Mouse (Mus musculus): ENCODE measurements around the gene Rassf1. TPM values are rescaled to one million over a fixed set of nuclear protein-coding genes. Genes with fewer than 3 reads are reported as not detected.
A peak's percentile ranks its signal among the peaks of the same experiment; 100 is the strongest.

Gene Rassf1
- polyA plus RNA-seq, 1 experiment from 2014 or later: 52.5 TPM

GRCm38 (mm10) chr9:107520331-107520730, 31.0 kb upstream of the Rassf1 start:
- no peak overlapping the region for H3K9ac ChIP-seq (ENCODE audit: low read depth, low read length)
- H3K4me2 ChIP-seq (ENCODE audit: low read depth, low read length): no peak overlapping the region
- ATAC-seq: no peak
- H3K4me1 ChIP-seq (ENCODE audit: control insufficient read depth, insufficient read depth, low read length): peaks cover 24% of the 10 kb centered on the region
- 68% methylated on average over 6 of the region's 6 CpGs for WGBS
- H3K36me3 ChIP-seq (ENCODE audit: control insufficient read depth, insufficient read depth, low read length): no peaks in the 10 kb centered on the region
- no peak overlapping the region for H3K27ac ChIP-seq (ENCODE audit: low read length)
- no peak overlapping the region for H3K4me3 ChIP-seq (ENCODE audit: low read length)
- no peaks in the 10 kb centered on the region for H3K9me3 ChIP-seq (ENCODE audit: control insufficient read depth, low read length)
- peaks cover 4% of the 10 kb centered on the region; the same call in 1 of the 2 replicates for H3K27me3 ChIP-seq (replicated peaks; ENCODE audit: control insufficient read depth, insufficient read depth, low read length)

- Histone ChIP-seq H3K27me3 (replicated peaks; ENCODE audit: control insufficient read depth, insufficient read depth, low read length) (peaks cover 5% of the 10 kb centered on the region), H3K9me3 (ENCODE audit: control insufficient read depth, low read length) (no peaks in the 10 kb centered on the region), H3K27ac (ENCODE audit: low read length) (no peak overlapping the region), H3K9ac (ENCODE audit: low read depth, low read length) (0 out of 2 replicates have a peak overlapping the region, but pooled peaks have one; percentile 60), H3K4me3 (ENCODE audit: low read length) (no peak overlapping the region), H3K4me2 (ENCODE audit: low read depth, low read length) (peak overlapping the region; percentile 53; the same call in 1 of the 2 replicates), H3K4me1 (ENCODE audit: control insufficient read depth, insufficient read depth, low read length) (peaks cover 24% of the 10 kb centered on the region), H3K36me3 (ENCODE audit: control insufficient read depth, insufficient read depth, low read length) (no peaks in the 10 kb centered on the region)
- 41% methylated on average over 5 of the region's 5 CpGs for WGBS
- no peak for ATAC-seq
These were observed 30.2 kb upstream of the Rassf1 start for GRCm38 (mm10) chr9:107521190-107521589.

- no peaks in the 10 kb centered on the region for H3K9me3 ChIP-seq (ENCODE audit: control insufficient read depth, low read length)
- peaks cover 28% of the 10 kb centered on the region for H3K4me1 ChIP-seq (ENCODE audit: control insufficient read depth, insufficient read depth, low read length)
- ATAC-seq: peak; percentile 50
- peak overlapping the region; percentile 53 for H3K4me2 ChIP-seq (ENCODE audit: low read depth, low read length)
- H3K27ac ChIP-seq (ENCODE audit: low read length): no peak overlapping the region
- H3K27me3 ChIP-seq (replicated peaks; ENCODE audit: control insufficient read depth, insufficient read depth, low read length): peaks cover 7% of the 10 kb centered on the region
- H3K4me3 ChIP-seq (ENCODE audit: low read length): peak overlapping the region; percentile 31
- peak overlapping the region; percentile 60 for H3K9ac ChIP-seq (ENCODE audit: low read depth, low read length)
- no peaks in the 10 kb centered on the region for H3K36me3 ChIP-seq (ENCODE audit: control insufficient read depth, insufficient read depth, low read length)
- 16% methylated on average over 25 of the region's 25 CpGs for WGBS
These were observed 29.5 kb upstream of the Rassf1 start for GRCm38 (mm10) chr9:107521711-107522399.

GRCm38 (mm10) chr9:107522400-107522711, 29.0 kb upstream of the Rassf1 start:
- ATAC-seq: no peak
- Histone ChIP-seq H3K9ac (ENCODE audit: low read depth, low read length) (peak overlapping the region; percentile 60), H3K27me3 (replicated peaks; ENCODE audit: control insufficient read depth, insufficient read depth, low read length) (peaks cover 10% of the 10 kb centered on the region), H3K4me1 (ENCODE audit: control insufficient read depth, insufficient read depth, low read length) (peaks cover 28% of the 10 kb centered on the region), H3K9me3 (ENCODE audit: control insufficient read depth, low read length) (no peaks in the 10 kb centered on the region), H3K27ac (ENCODE audit: low read length) (no peak overlapping the region), H3K4me3 (ENCODE audit: low read length) (peak overlapping the region; percentile 31), H3K36me3 (ENCODE audit: control insufficient read depth, insufficient read depth, low read length) (no peaks in the 10 kb centered on the region), H3K4me2 (ENCODE audit: low read depth, low read length) (peak overlapping the region; percentile 53)
- 34% methylated on average over 2 of the region's 2 CpGs for WGBS

- H3K9me3 ChIP-seq (ENCODE audit: control insufficient read depth, low read length): no peaks in the 10 kb centered on the region
- H3K4me3 ChIP-seq (ENCODE audit: low read length): peak overlapping the region; percentile 49
- H3K4me1 ChIP-seq (ENCODE audit: control insufficient read depth, insufficient read depth, low read length): peaks cover 21% of the 10 kb centered on the region
- H3K36me3 ChIP-seq (ENCODE audit: control insufficient read depth, insufficient read depth, low read length): no peaks in the 10 kb centered on the region
- peak; percentile 76 for ATAC-seq
- H3K27ac ChIP-seq (ENCODE audit: low read length): no peak overlapping the region
- WGBS: 6% methylated on average over 44 of the region's 44 CpGs
- H3K9ac ChIP-seq (ENCODE audit: low read depth, low read length): peak overlapping the region; percentile 61
- peaks cover 14% of the 10 kb centered on the region for H3K27me3 ChIP-seq (replicated peaks; ENCODE audit: control insufficient read depth, insufficient read depth, low read length)
- peak overlapping the region; percentile 88 for H3K4me2 ChIP-seq (ENCODE audit: low read depth, low read length)
These were observed 24.9 kb upstream of the Rassf1 start for GRCm38 (mm10) chr9:107526198-107527026.

GRCm38 (mm10) chr9:107533791-107534407, 17.5 kb upstream of the Rassf1 start, which contains the start of gene Tmem115:
Gene Tmem115 (plus strand): TSS chr9:107533945.
- ATAC-seq: peak; percentile 98
- under 1% methylated on average over 48 of the region's 48 CpGs for WGBS
- Histone ChIP-seq H3K27ac (ENCODE audit: low read length) (peak within 1 kb of the TSS; percentile 83), H3K9ac (ENCODE audit: low read depth, low read length) (peak within 1 kb of the TSS; percentile 92), H3K4me1 (ENCODE audit: control insufficient read depth, insufficient read depth, low read length) (peaks cover 21% of the 10 kb centered on the region), H3K27me3 (replicated peaks; ENCODE audit: control insufficient read depth, insufficient read depth, low read length) (no peaks in the 10 kb centered on the region), H3K4me3 (ENCODE audit: low read length) (peak within 1 kb of the TSS; percentile 82), H3K4me2 (ENCODE audit: low read depth, low read length) (peak within 1 kb of the TSS; percentile 80), H3K36me3 (ENCODE audit: control insufficient read depth, insufficient read depth, low read length) (peaks cover 9% of the 10 kb centered on the region; the same call in 1 of the 2 replicates), H3K9me3 (ENCODE audit: control insufficient read depth, low read length) (no peaks in the 10 kb centered on the region)

- WGBS: under 1% methylated on average over 40 of the region's 40 CpGs
- peak overlapping the region; percentile 80 for H3K4me2 ChIP-seq (ENCODE audit: low read depth, low read length)
- H3K9ac ChIP-seq (ENCODE audit: low read depth, low read length): peak overlapping the region; percentile 92
- H3K4me3 ChIP-seq (ENCODE audit: low read length): peak overlapping the region; percentile 82
- no peak; the same call in 1 of the 2 replicates for ATAC-seq
- peak overlapping the region; percentile 83 for H3K27ac ChIP-seq (ENCODE audit: low read length)
- H3K4me1 ChIP-seq (ENCODE audit: control insufficient read depth, insufficient read depth, low read length): peaks cover 21% of the 10 kb centered on the region
- H3K9me3 ChIP-seq (ENCODE audit: control insufficient read depth, low read length): no peaks in the 10 kb centered on the region
- H3K36me3 ChIP-seq (ENCODE audit: control insufficient read depth, insufficient read depth, low read length): peaks cover 14% of the 10 kb centered on the region
- H3K27me3 ChIP-seq (replicated peaks; ENCODE audit: control insufficient read depth, insufficient read depth, low read length): no peaks in the 10 kb centered on the region
These were observed 16.8 kb upstream of the Rassf1 start for GRCm38 (mm10) chr9:107534408-107535202.

- H3K4me2 ChIP-seq (ENCODE audit: low read depth, low read length): no peak overlapping the region
- ATAC-seq: no peak
- peaks cover 39% of the 10 kb centered on the region for H3K4me1 ChIP-seq (ENCODE audit: control insufficient read depth, insufficient read depth, low read length)
- peaks cover 18% of the 10 kb centered on the region for H3K36me3 ChIP-seq (ENCODE audit: control insufficient read depth, insufficient read depth, low read length)
- H3K9me3 ChIP-seq (ENCODE audit: control insufficient read depth, low read length): no peaks in the 10 kb centered on the region
- H3K27ac ChIP-seq (ENCODE audit: low read length): no peak overlapping the region
- H3K9ac ChIP-seq (ENCODE audit: low read depth, low read length): no peak overlapping the region
- no peak overlapping the region for H3K4me3 ChIP-seq (ENCODE audit: low read length)
- H3K27me3 ChIP-seq (replicated peaks; ENCODE audit: control insufficient read depth, insufficient read depth, low read length): no peaks in the 10 kb centered on the region
- 95% methylated on average over 7 of the region's 7 CpGs for WGBS
These were observed 13.1 kb upstream of the Rassf1 start for GRCm38 (mm10) chr9:107538231-107538630.
